Mouse (Mus musculus) C2C12 (cell line): ENCODE results near the gene Mreg. TPM values are rescaled to one million over a fixed set of nuclear protein-coding genes. Genes with fewer than 3 reads are reported as not detected.
"Not testable (repeated sequence)": the region's sequence is repeated elsewhere in the genome, so short reads cannot be mapped to it uniquely, and the experiment has no call there.

Source experiments
- H3K27me3 ChIP-seq: one replicate; pipeline ENCODE4 v1.6.1; 2011; ENCODE audit not compliant: control insufficient read depth, insufficient read depth, insufficient read length
- H3K36me3 ChIP-seq: one replicate; pipeline ENCODE4 v1.6.1; 2011; ENCODE audit not compliant: control insufficient read depth, insufficient read depth
- H3K4me3 ChIP-seq: one replicate; pipeline ENCODE4 v1.5.1; 2011; ENCODE audit warnings: mild to moderate bottlenecking, control low read depth; ENCODE audit not compliant: poor library complexity, insufficient read depth, severe bottlenecking
- H3K79me2 ChIP-seq: one replicate; pipeline ENCODE4 v1.6.1; 2011; ENCODE audit not compliant: control insufficient read depth, insufficient read depth
- H3K79me3 ChIP-seq: one replicate; pipeline ENCODE4 v1.6.1; 2011; ENCODE audit warnings: low read depth, control low read depth
- H3ac ChIP-seq: one replicate; pipeline ENCODE3; 2011; ENCODE audit warnings: low read depth; ENCODE audit not compliant: control insufficient read depth, insufficient read length
- CEBPB ChIP-seq: IDR thresholded peaks from one replicate; pipeline ENCODE4 v1.6.1; 2011; ENCODE audit warnings: low read depth, mild to moderate bottlenecking, control low read depth, moderate library complexity
- CTCF ChIP-seq: IDR thresholded peaks from one replicate; pipeline ENCODE4 v1.5.1; 2011; ENCODE audit not compliant: control insufficient read depth, insufficient read depth, insufficient read length
- FOSL1 ChIP-seq: IDR thresholded peaks from one replicate; pipeline ENCODE4 v1.8.0; 2011; ENCODE audit warnings: mild to moderate bottlenecking, low read length; ENCODE audit not compliant: poor library complexity, insufficient read depth, severe bottlenecking
- MAX ChIP-seq: IDR thresholded peaks from one replicate; pipeline ENCODE4 v1.6.1; 2011; ENCODE audit warnings: mild to moderate bottlenecking, control low read depth
- MYOD1 ChIP-seq: IDR thresholded peaks from one replicate; pipeline ENCODE4 v1.6.1; 2011; ENCODE audit warnings: low read depth; ENCODE audit not compliant: control insufficient read depth, insufficient read length
- MYOG ChIP-seq: IDR thresholded peaks from one replicate; pipeline ENCODE4 v1.6.1; 2011; ENCODE audit not compliant: control insufficient read depth, insufficient read length; ENCODE audit errors: extremely low read depth
- USF1 ChIP-seq: IDR thresholded peaks from one replicate; pipeline ENCODE4 v1.6.1; 2011; ENCODE audit warnings: low read depth, mild to moderate bottlenecking, control low read depth, moderate library complexity
- polyA plus RNA-seq: library from polyadenylated mRNA; unstranded; fragments of >200 nt; fragmentation: generic; extraction: Trizol; gene quantifications from one replicate; pipeline ENCODE4 v1.2.1, GENCODE M21; 2012; ENCODE audit warnings: missing spikeins

The Mreg gene
- polyA plus RNA-seq, 1 experiment = 1.6 TPM

GRCm38 (mm10) chr1:72253881-72254491 is 41.9 kb upstream of the Mreg start:
- H3K27me3 ChIP-seq = no peaks in the 10 kb centered on the region
- H3K79me2 ChIP-seq = no peaks in the 10 kb centered on the region
- peak overlapping the region; percentile 3 for H3ac ChIP-seq
- no peaks in the 10 kb centered on the region for H3K36me3 ChIP-seq
- no peak for TF ChIP-seq CEBPB
- no peak for TF ChIP-seq CTCF
- no peak for TF ChIP-seq MYOD1
- TF ChIP-seq FOSL1 = no peak
- TF ChIP-seq USF1 = no peak
- TF ChIP-seq MYOG = no peak
- no peak for TF ChIP-seq MAX
- H3K79me3 ChIP-seq = no peaks in the 10 kb centered on the region
- H3K4me3 ChIP-seq = peak overlapping the region; percentile 21

DNA sequence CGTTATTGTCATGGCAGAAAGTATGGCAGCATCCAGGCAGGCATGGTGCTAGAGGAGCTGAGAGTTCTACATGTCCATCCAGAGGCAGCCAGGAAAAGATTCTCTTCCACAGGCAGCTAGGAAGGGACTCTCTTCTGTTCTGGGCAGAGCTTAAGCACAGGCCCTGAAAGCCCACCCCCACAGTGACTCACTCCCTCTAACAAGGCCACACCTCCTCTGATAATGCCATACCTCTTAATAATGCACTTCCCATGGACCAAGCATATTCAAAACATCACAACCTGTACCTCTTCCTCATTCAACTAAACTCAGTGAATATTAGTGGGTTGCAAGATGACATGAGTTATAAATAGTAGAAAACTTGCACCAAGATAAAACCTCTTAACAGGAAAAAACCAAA is 39.7 kb upstream of the Mreg start:
- no peak overlapping the region for H3ac ChIP-seq
- H3K79me3 ChIP-seq = no peaks in the 10 kb centered on the region
- no peaks in the 10 kb centered on the region for H3K27me3 ChIP-seq
- no peaks in the 10 kb centered on the region for H3K79me2 ChIP-seq
- no peaks in the 10 kb centered on the region for H3K36me3 ChIP-seq
- TF ChIP-seq MAX (no peak), FOSL1 (no peak), USF1 (no peak), MYOG (no peak), CEBPB (no peak), MYOD1 (no peak), CTCF (no peak)
- H3K4me3 ChIP-seq = no peak overlapping the region

DNA sequence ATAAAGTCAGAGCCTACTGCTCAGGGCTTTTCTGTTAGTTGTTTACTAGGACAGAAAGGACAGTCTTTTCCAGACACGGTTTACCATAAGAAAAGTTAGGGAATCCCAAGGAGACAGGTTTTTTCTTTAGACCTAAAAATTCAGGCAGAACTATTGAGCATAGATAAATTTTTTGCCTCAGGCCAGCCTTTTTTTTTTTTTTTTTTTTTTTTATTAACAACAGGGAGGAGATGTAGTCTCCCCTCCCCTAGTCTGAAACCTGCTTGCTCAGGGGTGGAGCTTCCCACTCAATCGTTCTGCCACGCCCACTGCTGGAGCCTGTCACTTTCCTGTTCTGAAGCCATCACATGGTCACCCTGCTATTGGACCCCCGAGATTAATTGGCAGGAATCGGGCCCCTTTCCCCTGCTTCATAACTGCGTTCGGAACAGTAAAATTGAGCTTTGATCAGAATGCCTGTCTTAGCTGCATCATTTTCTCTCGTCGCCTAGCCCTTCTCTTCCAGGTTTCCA is 36.2 kb upstream of the Mreg start:
- not testable (repeated sequence) for H3K4me3 ChIP-seq

GRCm38 (mm10) chr1:72244317-72245036 is 32.4 kb upstream of the Mreg start:
- TF ChIP-seq CEBPB = peak; percentile 0
- TF ChIP-seq FOSL1 = no peak
- no peak for TF ChIP-seq MYOD1
- H3K36me3 ChIP-seq = no peaks in the 10 kb centered on the region
- no peak overlapping the region for H3ac ChIP-seq
- no peaks in the 10 kb centered on the region for H3K27me3 ChIP-seq
- no peaks in the 10 kb centered on the region for H3K79me2 ChIP-seq
- no peaks in the 10 kb centered on the region for H3K79me3 ChIP-seq
- no peak overlapping the region for H3K4me3 ChIP-seq

More for the DNA sequence above, 36.2 kb upstream of the Mreg start:
- H3ac ChIP-seq, H3K79me2 ChIP-seq, H3K79me3 ChIP-seq, H3K27me3 ChIP-seq, H3K36me3 ChIP-seq: not testable (repeated sequence)

DNA sequence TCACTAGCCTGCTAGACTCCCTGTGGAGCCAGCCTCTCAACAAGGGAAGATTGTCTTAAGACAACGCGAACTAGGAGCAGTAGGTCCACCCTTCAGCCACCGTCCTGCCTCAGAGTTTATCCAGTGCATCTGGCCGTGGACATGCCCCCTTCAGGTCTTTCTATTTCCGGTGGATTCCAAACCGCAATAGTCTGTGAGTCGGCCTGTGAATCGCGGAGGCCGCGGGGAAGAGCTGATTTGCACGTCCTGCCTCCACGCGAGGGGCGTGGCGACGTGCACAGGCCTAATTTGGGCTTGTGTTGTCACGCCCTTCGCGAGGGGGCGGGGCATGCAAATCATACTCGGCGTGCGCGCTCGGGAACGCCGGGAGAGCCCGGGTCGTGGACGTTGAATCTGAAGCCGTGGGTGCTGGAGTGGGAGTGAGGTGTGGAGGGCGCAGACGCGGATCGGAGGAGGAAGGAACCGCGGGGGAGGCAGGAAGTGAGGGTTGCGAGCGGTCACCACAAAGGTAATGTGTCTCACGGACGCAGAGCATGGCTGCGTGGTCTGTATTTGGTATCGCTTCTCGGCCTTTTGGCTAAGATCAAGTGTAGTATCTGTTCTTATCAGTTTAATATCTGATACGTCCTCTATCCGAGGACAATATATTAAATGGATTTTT is 31.7 kb upstream of the Mreg start:
- H3K79me3 ChIP-seq = no peaks in the 10 kb centered on the region
- peak overlapping the region; percentile 86 for H3ac ChIP-seq
- no peaks in the 10 kb centered on the region for H3K36me3 ChIP-seq
- H3K27me3 ChIP-seq = no peaks in the 10 kb centered on the region
- peak overlapping the region; percentile 31 for H3K4me3 ChIP-seq
- H3K79me2 ChIP-seq = no peaks in the 10 kb centered on the region
- TF ChIP-seq MYOD1 = no peak
- TF ChIP-seq MAX = no peak
- TF ChIP-seq CEBPB = peak; percentile 1

GRCm38 (mm10) chr1:72242581-72243143 is 30.6 kb upstream of the Mreg start:
- H3K36me3 ChIP-seq = no peaks in the 10 kb centered on the region
- H3ac ChIP-seq = no peak overlapping the region
- TF ChIP-seq CTCF = no peak
- TF ChIP-seq MAX = no peak
- no peak for TF ChIP-seq CEBPB
- no peak for TF ChIP-seq MYOG
- no peak for TF ChIP-seq FOSL1
- TF ChIP-seq USF1 = no peak
- TF ChIP-seq MYOD1 = no peak
- no peak overlapping the region for H3K4me3 ChIP-seq
- no peaks in the 10 kb centered on the region for H3K79me2 ChIP-seq
- no peaks in the 10 kb centered on the region for H3K79me3 ChIP-seq
- H3K27me3 ChIP-seq = no peaks in the 10 kb centered on the region

- H3ac ChIP-seq, H3K79me3 ChIP-seq, H3K27me3 ChIP-seq, H3K79me2 ChIP-seq, H3K4me3 ChIP-seq, H3K36me3 ChIP-seq: not testable (repeated sequence)
Observed at GRCm38 (mm10) chr1:72239113-72239512, 27.0 kb upstream of the Mreg start.
